Mouse (Mus musculus) embryonic facial prominence, embryonic 14.5 days (tissue): ENCODE measurements around the gene Olfr1297. TPM values are rescaled to one million over a fixed set of nuclear protein-coding genes. Genes with fewer than 3 reads are reported as not detected.

Source experiments
- ATAC-seq: fragments of 200-750 bp; cut with Nextera tagmentation; 2 replicates; pipeline ENCODE4 v1.8.0; 2017; ENCODE audit warnings: low read depth, moderate number of reproducible peaks, moderate TSS enrichment
- DNase-seq: peaks from one replicate; pipeline ENCODE4 v3.0.0-alpha.2; 2015; ENCODE audit warnings: low spot score
- H3K27ac ChIP-seq: fragments of 300-500 bp; sonication (generic); replicated peaks from 2 replicates; pipeline ENCODE4 v1.5.1; 2014; ENCODE audit warnings: low read depth, mild to moderate bottlenecking, low read length, moderate library complexity
- H3K27me3 ChIP-seq: fragments of 300-500 bp; sonication (generic); replicated peaks from 2 replicates; pipeline ENCODE4 v1.6.1; 2014; ENCODE audit warnings: low read length; ENCODE audit not compliant: control insufficient read depth, insufficient read depth
- H3K36me3 ChIP-seq: fragments of 300-500 bp; sonication (generic); 2 replicates; pipeline ENCODE4 v1.6.1; 2014; ENCODE audit warnings: low read length, mixed read lengths; ENCODE audit not compliant: control insufficient read depth, insufficient read depth
- H3K4me1 ChIP-seq: fragments of 300-500 bp; sonication (generic); 2 replicates; pipeline ENCODE4 v1.6.1; 2014; ENCODE audit warnings: antibody characterized with exemption, low read length; ENCODE audit not compliant: control insufficient read depth, insufficient read depth
- H3K4me2 ChIP-seq: fragments of 300-500 bp; sonication (generic); 2 replicates; pipeline ENCODE4 v1.6.1; 2014; ENCODE audit warnings: low read depth, mild to moderate bottlenecking, low read length, moderate library complexity, mixed read lengths
- H3K4me3 ChIP-seq: fragments of 300-500 bp; sonication (generic); 2 replicates; pipeline ENCODE4 v1.5.1; 2014; ENCODE audit warnings: low read depth, mild to moderate bottlenecking, low read length
- H3K9ac ChIP-seq: fragments of 300-500 bp; sonication (generic); 2 replicates; pipeline ENCODE4 v1.6.1; 2014; ENCODE audit warnings: low read depth, mild to moderate bottlenecking, low read length, moderate library complexity, mixed read lengths
- H3K9me3 ChIP-seq: fragments of 300-500 bp; sonication (generic); 2 replicates; pipeline ENCODE4 v1.6.1; 2016; ENCODE audit warnings: low read length; ENCODE audit not compliant: control insufficient read depth
- WGBS: fragments of 180-500 bp; shearing (Covaris S2); extraction: QIAGEN DNeasy Blood & Tissue Kit; methylation state at CpG from one replicate; pipeline ENCODE4 v1.1.7; 2014; 5-methylcytosine and 5-hydroxymethylcytosine counted together
- polyA plus RNA-seq: library from polyadenylated mRNA; unstranded; fragments of >200 nt; fragmentation: Nextera tagmentation; extraction: Ambion mirVana; gene quantifications from 2 replicates; pipeline ENCODE4 v1.2.1, GENCODE M21; 2014

Gene Olfr1297
- polyA plus RNA-seq = 0.13 and 0.37 TPM in 2 replicates

- Histone ChIP-seq H3K4me3 (no peak within 1 kb of the TSS), H3K27ac (no peak within 1 kb of the TSS), H3K4me1 (no peaks in the 10 kb centered on the region), H3K9me3 (no peaks in the 10 kb centered on the region), H3K9ac (no peak within 1 kb of the TSS), H3K36me3 (no peaks in the 10 kb centered on the region), H3K27me3 (no peaks in the 10 kb centered on the region), H3K4me2 (no peak within 1 kb of the TSS)
- WGBS = 61% methylated on average over 1 of the region's 1 CpGs
- DNase-seq (no peak), ATAC-seq (no peak)
Measured at GRCm38 (mm10) chr2:111626397-111626796, at the start of gene Olfr1297. Gene Olfr1297 (minus strand): TSS chr2:111626497.

- Histone ChIP-seq H3K9me3 (no peaks in the 10 kb centered on the region), H3K36me3 (no peaks in the 10 kb centered on the region), H3K4me3 (no peak within 1 kb of the TSS), H3K9ac (no peak within 1 kb of the TSS), H3K27ac (no peak within 1 kb of the TSS), H3K27me3 (no peaks in the 10 kb centered on the region), H3K4me1 (no peaks in the 10 kb centered on the region), H3K4me2 (no peak within 1 kb of the TSS)
- WGBS = 76% methylated on average over 4 of the region's 4 CpGs
- ATAC-seq = no peak
- no peak for DNase-seq
Measured at GRCm38 (mm10) chr2:111661119-111661518, 34.8 kb upstream of the Olfr1297 start, which contains the start of gene Olfr1299. Gene Olfr1299 (plus strand): TSS chr2:111661419.

- ATAC-seq = no peak
- 85% methylated on average over 1 of the region's 1 CpGs for whole genome bisulfite sequencing
Measured at GRCm38 (mm10) chr2:111649101-111649500, 22.8 kb upstream of the Olfr1297 start, which contains the start of gene Olfr1298. Gene Olfr1298 (minus strand): TSS chr2:111649201.

GRCm38 (mm10) chr2:111569581-111569980, 56.7 kb downstream of the Olfr1297 start, which contains the start of gene Olfr1295:
Gene Olfr1295 (minus strand): TSS chr2:111569681.
- Histone ChIP-seq H3K4me3 (no peak within 1 kb of the TSS), H3K9me3 (no peaks in the 10 kb centered on the region), H3K27ac (no peak within 1 kb of the TSS), H3K36me3 (no peaks in the 10 kb centered on the region), H3K4me2 (no peak within 1 kb of the TSS), H3K9ac (no peak within 1 kb of the TSS), H3K4me1 (no peaks in the 10 kb centered on the region), H3K27me3 (no peaks in the 10 kb centered on the region)
- DNase-seq = no peak
- no peak for ATAC-seq

More at GRCm38 (mm10) chr2:111649101-111649500, 22.8 kb upstream of the Olfr1297 start, which contains the start of gene Olfr1298:
- Histone ChIP-seq H3K9me3 (no peaks in the 10 kb centered on the region), H3K9ac (no peak within 1 kb of the TSS), H3K36me3 (no peaks in the 10 kb centered on the region), H3K4me3 (no peak within 1 kb of the TSS), H3K4me1 (no peaks in the 10 kb centered on the region), H3K27me3 (no peaks in the 10 kb centered on the region), H3K27ac (no peak within 1 kb of the TSS), H3K4me2 (no peak within 1 kb of the TSS)
- DNase-seq = no peak

Other genes starting within 250 kb of the Olfr1297 start
- gene Olfr1286, start 203.4 kb downstream of the Olfr1297 start, polyA plus RNA-seq = not detected in 2 replicates
- gene Olfr1287, start 177.4 kb downstream of the Olfr1297 start, polyA plus RNA-seq = not detected in 2 replicates
- gene Olfr1288, start 152.4 kb downstream of the Olfr1297 start, polyA plus RNA-seq = not detected in 2 replicates
- gene Olfr1289, start 145.7 kb downstream of the Olfr1297 start, polyA plus RNA-seq = not detected in 2 replicates
- not detected in 2 replicates for gene Olfr1290, start 132.7 kb downstream of the Olfr1297 start, polyA plus RNA-seq
- gene Olfr1291-ps1, start 129.3 kb downstream of the Olfr1297 start, polyA plus RNA-seq = not detected in 2 replicates
- not detected in 2 replicates for gene Olfr1293-ps, start 101.3 kb downstream of the Olfr1297 start, polyA plus RNA-seq
- gene Olfr1294, start 86.2 kb downstream of the Olfr1297 start, polyA plus RNA-seq = not detected in 2 replicates
- 0.22 TPM in 1 of 2 replicates, not detected in the other for gene Olfr1295, start 56.8 kb downstream of the Olfr1297 start, polyA plus RNA-seq
- not detected in 2 replicates for gene Olfr1298, start 22.7 kb upstream of the Olfr1297 start, polyA plus RNA-seq
- gene Olfr1299, start 34.9 kb upstream of the Olfr1297 start, polyA plus RNA-seq = not detected in 2 replicates
- gene Olfr1301, start 124.5 kb upstream of the Olfr1297 start, polyA plus RNA-seq = not detected in 2 replicates
- 0.12 TPM in 1 of 2 replicates, not detected in the other for gene Olfr1302, start 150.9 kb upstream of the Olfr1297 start, polyA plus RNA-seq
- gene Olfr1303, start 193.8 kb upstream of the Olfr1297 start, polyA plus RNA-seq = not detected in 2 replicates